Mouse (Mus musculus): ENCODE measurements around the gene Pou2f1. TPM values are rescaled to one million over a fixed set of nuclear protein-coding genes. Genes with fewer than 3 reads are reported as not detected.

The Pou2f1 gene
- total RNA-seq (2023): 10 to 100 TPM; 17.5 to 22.6 TPM

GRCm38 (mm10) chr1:166002520-166003155 is at the start of gene Pou2f1:
Gene Pou2f1, minus strand, starts transcription at chr1:166002678.

Other genes with a start within 250 kb of the Pou2f1 start
- gene Creg1, start 238.9 kb downstream of the Pou2f1 start, total RNA-seq (2023): 10 to 100 TPM; 82.8 to 93.2 TPM
- under 1 TPM in 1 of 2 experiments, not detected in 1; 0.26 TPM for gene Cd247, start 214.0 kb downstream of the Pou2f1 start, total RNA-seq (2023)
- gene Dusp27, start 125.2 kb upstream of the Pou2f1 start, total RNA-seq (2023): under 1 TPM in 1 of 2 experiments, not detected in 1; 0.09 TPM
- not detected for gene Gpa33, start 127.6 kb upstream of the Pou2f1 start, total RNA-seq (2023)
- gene Mael, start 236.1 kb upstream of the Pou2f1 start, total RNA-seq (2023): not detected